Mouse (Mus musculus): ENCODE measurements at regions not wholly inside any gene's neighbourhood (a gene's known extent, or its start where the extent isn't known, plus 50 kb on each side); places are given as distances from the start of the nearest gene placed in this dataset.

DNA sequence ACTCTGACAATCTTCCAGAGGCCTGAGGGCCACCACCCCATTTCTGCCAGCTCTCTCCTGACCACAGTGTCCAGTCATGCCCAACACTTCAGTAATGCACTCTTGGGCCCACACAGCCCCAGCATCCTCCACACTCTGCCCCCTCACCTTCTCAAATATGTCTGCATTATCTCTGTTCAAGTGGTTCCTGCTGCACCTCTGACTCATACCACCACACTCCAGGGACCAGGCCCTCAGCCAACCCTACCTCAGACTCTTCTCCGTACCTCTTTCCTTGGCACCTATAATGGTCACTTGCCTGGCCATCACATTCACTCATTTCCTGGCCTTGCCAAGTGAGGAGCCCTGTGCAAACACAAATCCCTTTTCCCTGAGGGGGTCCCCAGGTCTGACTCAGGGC, 109.6 kb upstream of the Dio3 start:
- Histone ChIP-seq H3K4me3 (ENCODE audit: control insufficient read depth, low read depth, low read length) (no peak overlapping the region), H3K4me1 (ENCODE audit: control insufficient read depth, insufficient read depth, low read length) (no peaks in the 10 kb centered on the region), H3K27ac (ENCODE audit: control insufficient read depth, insufficient read depth, low read depth, low read length) (no peak overlapping the region), H3K27me3 (ENCODE audit: control insufficient read depth, insufficient read depth, low read length) (no peaks in the 10 kb centered on the region), H3K36me3 (ENCODE audit: control insufficient read depth, insufficient read depth, low read length) (no peaks in the 10 kb centered on the region)
- TF ChIP-seq CTCF (IDR thresholded peaks at IDR 0.05; ENCODE audit: control insufficient read depth, insufficient read depth, insufficient replicate concordance, low read depth, low read length), result no peak
- TF ChIP-seq POLR2A (IDR thresholded peaks at IDR 0.05; ENCODE audit: control insufficient read depth, low read depth, low read length), result no peak

DNA sequence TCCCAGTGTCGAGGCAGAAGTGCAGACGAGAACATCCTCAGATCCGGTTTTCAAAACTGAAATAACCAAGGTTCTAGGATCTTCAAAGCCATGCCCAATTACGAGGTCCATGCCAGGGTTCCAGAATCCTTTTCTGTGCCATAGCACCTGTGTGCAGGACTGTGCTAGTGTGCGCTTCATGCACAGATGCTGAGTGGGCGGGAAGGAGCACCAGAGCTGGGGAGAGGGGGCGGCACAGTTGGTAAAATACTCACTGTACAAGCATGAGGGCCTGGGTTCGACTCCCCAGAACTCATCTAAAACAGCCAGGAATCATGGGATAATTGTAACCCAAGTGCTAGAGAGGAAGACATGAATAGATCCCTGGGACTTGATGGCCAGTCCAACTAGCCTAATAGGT, 108.4 kb upstream of the Dio3 start:
- TF ChIP-seq POLR2A (IDR thresholded peaks at IDR 0.05; ENCODE audit: control insufficient read depth, low read depth, low read length), result no peak
- no peak for TF ChIP-seq CTCF (IDR thresholded peaks at IDR 0.05; ENCODE audit: control insufficient read depth, insufficient read depth, insufficient replicate concordance, low read depth, low read length)
- Histone ChIP-seq H3K27me3 (ENCODE audit: control insufficient read depth, insufficient read depth, low read length) (no peaks in the 10 kb centered on the region), H3K36me3 (ENCODE audit: control insufficient read depth, insufficient read depth, low read length) (no peaks in the 10 kb centered on the region), H3K4me3 (ENCODE audit: control insufficient read depth, low read depth, low read length) (no peak overlapping the region), H3K4me1 (ENCODE audit: control insufficient read depth, insufficient read depth, low read length) (no peaks in the 10 kb centered on the region), H3K27ac (ENCODE audit: control insufficient read depth, insufficient read depth, low read depth, low read length) (no peak overlapping the region)

DNA sequence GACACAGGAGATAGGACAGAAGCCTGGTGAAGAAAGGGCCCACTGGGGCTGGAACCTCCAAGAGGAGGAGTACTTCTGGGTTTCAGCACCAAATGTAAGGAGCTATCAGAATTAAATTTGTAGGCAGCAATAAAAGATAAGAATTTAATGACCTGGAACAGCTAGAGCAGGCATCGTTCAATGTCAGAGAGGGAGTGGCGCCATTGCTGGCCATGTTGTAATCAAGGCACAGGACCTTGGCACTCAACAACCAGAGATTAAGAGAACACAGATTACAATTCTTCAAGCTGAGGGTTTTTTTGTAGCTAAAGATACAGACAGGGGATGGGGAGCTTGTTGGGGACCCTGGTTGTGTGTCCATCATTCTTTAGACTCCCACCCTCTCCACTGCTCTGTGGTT, 101.0 kb upstream of the Dio3 start:
- Histone ChIP-seq H3K27me3 (ENCODE audit: control insufficient read depth, insufficient read depth, low read length) (no peaks in the 10 kb centered on the region), H3K4me3 (ENCODE audit: control insufficient read depth, low read depth, low read length) (no peak overlapping the region), H3K36me3 (ENCODE audit: control insufficient read depth, insufficient read depth, low read length) (no peaks in the 10 kb centered on the region), H3K27ac (ENCODE audit: control insufficient read depth, insufficient read depth, low read depth, low read length) (no peak overlapping the region), H3K4me1 (ENCODE audit: control insufficient read depth, insufficient read depth, low read length) (no peaks in the 10 kb centered on the region)
- TF ChIP-seq CTCF (IDR thresholded peaks at IDR 0.05; ENCODE audit: control insufficient read depth, insufficient read depth, insufficient replicate concordance, low read depth, low read length) (no peak), POLR2A (IDR thresholded peaks at IDR 0.05; ENCODE audit: control insufficient read depth, low read depth, low read length) (no peak)

DNA sequence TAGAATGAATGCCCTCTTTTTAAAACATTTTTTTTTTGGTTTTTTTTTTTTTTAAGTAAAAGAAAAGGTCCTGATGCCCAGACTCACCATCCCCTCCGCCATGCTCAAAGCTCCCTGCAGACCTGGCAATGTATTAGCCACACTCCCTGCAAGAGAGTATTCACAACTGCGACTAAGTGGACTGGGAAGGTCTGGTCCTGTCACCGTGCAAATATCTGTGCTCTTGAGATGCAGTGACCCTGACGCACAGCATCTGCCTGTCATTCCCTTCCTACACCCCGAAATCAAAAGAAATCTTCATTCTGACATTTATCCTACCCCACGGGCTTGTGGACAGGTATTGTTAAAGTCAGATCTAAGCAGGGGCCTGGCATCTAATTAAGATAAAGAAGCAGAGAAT, 95.4 kb upstream of the Dio3 start:
- no peak overlapping the region for H3K27ac ChIP-seq (ENCODE audit: control insufficient read depth, insufficient read depth, low read depth, low read length)
- no peak for TF ChIP-seq POLR2A (IDR thresholded peaks at IDR 0.05; ENCODE audit: control insufficient read depth, low read depth, low read length)
- TF ChIP-seq CTCF (IDR thresholded peaks at IDR 0.05; ENCODE audit: control insufficient read depth, insufficient read depth, insufficient replicate concordance, low read depth, low read length), result no peak
- no peaks in the 10 kb centered on the region for H3K36me3 ChIP-seq (ENCODE audit: control insufficient read depth, insufficient read depth, low read length)
- H3K4me3 ChIP-seq (ENCODE audit: control insufficient read depth, low read depth, low read length), result no peak overlapping the region
- no peaks in the 10 kb centered on the region; the same call in 1 of the 2 replicates for H3K27me3 ChIP-seq (ENCODE audit: control insufficient read depth, insufficient read depth, low read length)
- H3K4me1 ChIP-seq (ENCODE audit: control insufficient read depth, insufficient read depth, low read length), result peaks cover 7% of the 10 kb centered on the region

DNA sequence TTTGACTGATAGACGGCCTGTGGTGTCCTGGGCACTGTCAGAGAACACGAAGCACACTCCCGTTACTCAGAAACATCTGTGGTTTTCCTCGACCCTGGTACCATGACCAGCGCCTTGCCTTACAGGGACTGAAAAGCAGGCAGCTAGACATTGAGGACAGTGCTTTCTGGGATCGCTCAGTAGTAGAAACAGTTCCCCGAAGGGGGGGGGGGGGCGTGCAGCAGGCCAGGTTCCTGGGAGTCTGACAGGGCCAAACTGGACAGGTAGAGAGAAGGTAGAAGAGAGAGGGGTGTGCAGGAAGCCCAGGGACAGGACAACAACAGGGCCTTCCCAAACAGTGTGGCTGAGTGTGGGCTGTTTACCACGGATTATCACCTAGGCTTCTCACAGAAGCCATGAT, 93.5 kb upstream of the Dio3 start:
- no peak overlapping the region for H3K27ac ChIP-seq (ENCODE audit: control insufficient read depth, insufficient read depth, low read depth, low read length)
- no peaks in the 10 kb centered on the region for H3K36me3 ChIP-seq (ENCODE audit: control insufficient read depth, insufficient read depth, low read length)
- peaks cover 16% of the 10 kb centered on the region for H3K4me1 ChIP-seq (ENCODE audit: control insufficient read depth, insufficient read depth, low read length)
- H3K27me3 ChIP-seq (ENCODE audit: control insufficient read depth, insufficient read depth, low read length), result no peaks in the 10 kb centered on the region; the same call in 1 of the 2 replicates
- no peak overlapping the region for H3K4me3 ChIP-seq (ENCODE audit: control insufficient read depth, low read depth, low read length)
- TF ChIP-seq CTCF (IDR thresholded peaks at IDR 0.05; ENCODE audit: control insufficient read depth, insufficient read depth, insufficient replicate concordance, low read depth, low read length) (no peak), POLR2A (IDR thresholded peaks at IDR 0.05; ENCODE audit: control insufficient read depth, low read depth, low read length) (no peak)

DNA sequence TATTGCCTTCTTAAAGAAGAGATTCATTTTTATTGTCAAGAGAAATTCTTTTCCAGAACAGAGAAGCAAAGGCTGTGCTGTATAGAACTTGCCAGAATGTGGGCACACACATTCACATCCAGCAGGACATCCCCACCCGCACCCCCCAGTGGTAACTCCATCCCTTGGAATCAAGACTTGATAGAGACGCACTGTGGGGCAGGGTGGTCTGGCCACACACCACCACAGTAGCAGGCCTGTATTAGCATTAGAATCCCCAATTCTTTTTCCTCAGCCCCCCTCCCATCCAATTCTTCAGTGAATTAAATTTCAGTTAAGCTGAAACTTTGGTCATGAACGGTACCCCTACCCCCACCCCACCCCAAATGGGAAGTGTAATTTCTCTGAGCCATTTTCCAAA, 92.5 kb upstream of the Dio3 start:
- no peaks in the 10 kb centered on the region for H3K36me3 ChIP-seq (ENCODE audit: control insufficient read depth, insufficient read depth, low read length)
- no peak overlapping the region for H3K27ac ChIP-seq (ENCODE audit: control insufficient read depth, insufficient read depth, low read depth, low read length)
- H3K27me3 ChIP-seq (ENCODE audit: control insufficient read depth, insufficient read depth, low read length), result no peaks in the 10 kb centered on the region; the same call in 1 of the 2 replicates
- TF ChIP-seq POLR2A (IDR thresholded peaks at IDR 0.05; ENCODE audit: control insufficient read depth, low read depth, low read length) (no peak), CTCF (IDR thresholded peaks at IDR 0.05; ENCODE audit: control insufficient read depth, insufficient read depth, insufficient replicate concordance, low read depth, low read length) (no peak)
- no peak overlapping the region for H3K4me3 ChIP-seq (ENCODE audit: control insufficient read depth, low read depth, low read length)
- peaks cover 16% of the 10 kb centered on the region for H3K4me1 ChIP-seq (ENCODE audit: control insufficient read depth, insufficient read depth, low read length)

DNA sequence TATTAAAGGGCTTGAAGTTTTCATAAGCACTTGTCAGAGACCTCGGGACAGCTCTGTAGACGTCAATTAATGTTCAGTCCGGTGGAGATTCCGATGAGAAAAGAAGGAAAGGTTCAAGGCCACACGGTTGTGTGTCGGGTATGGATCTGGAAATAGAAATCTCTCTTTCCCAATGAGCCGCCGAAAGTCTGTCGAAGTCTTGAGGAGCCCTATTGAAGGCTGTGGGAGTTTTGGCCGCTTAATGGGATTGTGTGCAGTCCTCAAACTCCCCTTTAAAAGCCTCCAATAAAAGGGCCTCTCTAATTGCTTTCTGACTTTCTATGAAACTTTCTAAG, 92.0 kb upstream of the Dio3 start:
- Histone ChIP-seq H3K27ac (ENCODE audit: control insufficient read depth, insufficient read depth, low read depth, low read length) (no peak overlapping the region), H3K27me3 (ENCODE audit: control insufficient read depth, insufficient read depth, low read length) (no peaks in the 10 kb centered on the region; the same call in 1 of the 2 replicates), H3K4me1 (ENCODE audit: control insufficient read depth, insufficient read depth, low read length) (peaks cover 16% of the 10 kb centered on the region), H3K4me3 (ENCODE audit: control insufficient read depth, low read depth, low read length) (no peak overlapping the region), H3K36me3 (ENCODE audit: control insufficient read depth, insufficient read depth, low read length) (no peaks in the 10 kb centered on the region)
- TF ChIP-seq CTCF (IDR thresholded peaks at IDR 0.05; ENCODE audit: control insufficient read depth, insufficient read depth, insufficient replicate concordance, low read depth, low read length), result no peak
- no peak for TF ChIP-seq POLR2A (IDR thresholded peaks at IDR 0.05; ENCODE audit: control insufficient read depth, low read depth, low read length)
